Mouse (Mus musculus): ENCODE measurements around the gene Tbl1x. TPM values are rescaled to one million over a fixed set of nuclear protein-coding genes. Genes with fewer than 3 reads are reported as not detected.

Gene Tbl1x
- 14.2 and 15.2 TPM in 2 replicates for polyA plus RNA-seq (2021; fragmentation: Nextera tagmentation)
- long read RNA-seq, experiment 1, full-length matches to known transcripts, result 91 of 137 reads
- long read RNA-seq, experiment 1, partial matches to known transcripts, result 13 of 137 reads
- long read RNA-seq, experiment 1, other reads (novel, unspliced or antisense), result 33 of 137 reads
- long read RNA-seq, experiment 2, full-length matches to known transcripts, result 23 of 50 reads
- long read RNA-seq, experiment 2, partial matches to known transcripts, result 6 of 50 reads
- long read RNA-seq, experiment 2, other reads (novel, unspliced or antisense), result 21 of 50 reads

GRCm38 (mm10) chrX:77510371-77511300, at the start of gene Tbl1x:
Gene Tbl1x, plus strand, starts transcription at chrX:77511013.

